Mouse (Mus musculus): ENCODE results near the gene Slc9a3r1.

The Slc9a3r1 gene

DNA sequence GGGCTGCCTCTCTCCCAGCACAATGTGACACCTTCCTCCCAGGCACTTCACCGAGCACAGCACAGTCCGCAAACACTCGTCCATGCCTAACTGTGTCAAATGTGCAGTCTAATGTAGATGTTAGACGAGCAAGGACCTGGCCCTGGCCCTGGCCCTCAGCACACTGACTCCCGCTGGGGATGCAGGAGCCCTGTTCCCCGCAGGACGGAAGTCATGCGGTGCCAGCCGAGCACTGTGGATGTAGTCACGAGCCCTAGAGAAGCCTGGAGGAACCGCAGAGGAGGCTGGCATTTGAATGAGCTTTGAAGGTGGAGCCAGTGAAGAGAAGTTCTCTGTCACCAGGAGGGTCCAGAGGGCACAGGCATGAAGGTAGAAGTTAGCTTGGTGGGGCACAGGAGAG, 60.3 kb downstream of the Slc9a3r1 start:
- DNase-seq (ENCODE audit: extremely low spot score, low read depth, low spot score) = no peak

GRCm38 (mm10) chr11:115223877-115224276, 60.7 kb downstream of the Slc9a3r1 start:
- DNase-seq (ENCODE audit: extremely low spot score, low read depth, low spot score) = no peak

GRCm38 (mm10) chr11:115224889-115225288, 61.7 kb downstream of the Slc9a3r1 start:
- no peak for DNase-seq (ENCODE audit: extremely low spot score, low read depth, low spot score)

DNA sequence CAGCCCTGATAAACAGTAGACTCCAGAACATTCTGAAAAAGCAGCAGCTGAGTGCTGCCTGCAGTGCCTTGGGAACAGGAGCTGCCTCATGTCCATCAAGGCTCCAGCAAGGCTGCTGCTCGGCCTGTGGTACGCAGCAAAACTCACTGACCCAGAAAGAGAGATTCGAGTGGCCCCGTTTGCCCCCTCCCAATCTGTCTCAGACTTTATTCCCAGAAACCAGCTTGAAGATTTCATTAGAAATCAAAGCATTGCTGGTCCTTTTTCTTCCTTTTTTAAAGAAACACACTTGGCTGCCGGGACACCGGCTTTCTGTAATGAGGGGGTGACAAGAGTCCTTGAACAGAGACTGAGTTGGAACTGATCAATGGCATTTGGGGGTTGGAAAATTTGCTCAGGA, 62.2 kb downstream of the Slc9a3r1 start:
- no peak for DNase-seq (ENCODE audit: extremely low spot score, low read depth, low spot score)

- no peak for DNase-seq (ENCODE audit: extremely low spot score, low read depth, low spot score)
These were observed 63.8 kb downstream of the Slc9a3r1 start for GRCm38 (mm10) chr11:115226811-115227491.

GRCm38 (mm10) chr11:115227640-115228039, 64.5 kb downstream of the Slc9a3r1 start:
- no peak for DNase-seq (ENCODE audit: extremely low spot score, low read depth, low spot score)

DNA sequence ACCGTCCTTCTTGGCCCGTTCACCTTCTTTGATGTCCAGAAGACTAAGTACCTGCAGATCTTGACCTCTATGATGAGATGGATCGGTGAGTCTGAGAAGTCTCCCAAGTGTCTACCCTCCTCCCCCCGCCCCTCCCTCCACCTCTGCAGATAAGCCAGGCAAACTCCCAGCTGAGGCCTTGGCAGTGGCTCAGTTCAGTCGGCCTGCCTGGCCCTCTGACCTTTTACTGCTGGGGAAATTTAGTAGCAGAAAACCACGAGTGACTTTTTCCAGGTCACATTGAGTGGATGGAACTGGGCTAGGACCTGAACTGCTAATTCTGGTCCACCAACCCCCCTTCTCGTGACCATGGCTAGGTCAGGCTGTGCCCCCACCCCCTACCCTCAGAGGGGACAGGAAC, 65.3 kb downstream of the Slc9a3r1 start:
- DNase-seq (ENCODE audit: extremely low spot score, low read depth, low spot score) = no peak

- DNase-seq (ENCODE audit: extremely low spot score, low read depth, low spot score) = no peak
These were observed 66.1 kb downstream of the Slc9a3r1 start for GRCm38 (mm10) chr11:115229021-115229930.
